Mouse (Mus musculus) embryo, embryonic 10 days (tissue): ENCODE data around the gene Mpi.

Experiments used
- DNase-seq: peaks from one replicate; pipeline ENCODE4 v3.0.0-alpha.2; 2015; ENCODE audit warnings: low spot score

The Mpi gene

GRCm38 (mm10) chr9:57561711-57562099 lies 9.1 kb upstream of the Mpi start:
- no peak for DNase-seq

- DNase-seq, result peak; percentile 97
Observed at GRCm38 (mm10) chr9:57560861-57561710, 8.5 kb upstream of the Mpi start, which contains the start of gene Scamp2. Scamp2 (plus strand) TSS chr9:57560943.

- no peak for DNase-seq
Observed at GRCm38 (mm10) chr9:57560263-57560662, 7.7 kb upstream of the Mpi start.

GRCm38 (mm10) chr9:57559568-57559967 lies 7.0 kb upstream of the Mpi start:
- no peak for DNase-seq

- no peak for DNase-seq
Observed at GRCm38 (mm10) chr9:57558625-57559024, 6.1 kb upstream of the Mpi start.

DNA sequence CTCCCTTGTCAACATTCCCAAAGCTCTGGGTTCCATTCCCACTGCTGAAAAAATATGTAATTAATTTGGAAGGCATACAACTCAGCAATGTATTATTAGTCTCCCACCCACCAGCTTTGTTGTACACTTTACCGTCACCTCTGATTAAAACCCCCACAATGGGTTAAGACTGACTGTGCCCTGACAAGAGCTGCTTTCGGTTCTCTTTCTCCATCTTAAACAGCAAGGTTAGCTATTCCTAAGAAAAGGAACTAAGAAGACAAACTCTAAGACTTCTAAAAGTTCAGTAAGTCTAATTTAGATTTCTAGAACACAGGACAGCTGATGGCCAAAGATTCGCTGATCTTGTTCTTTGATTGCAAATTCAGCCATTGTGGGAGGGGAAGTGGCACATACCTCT lies 4.7 kb upstream of the Mpi start:
- no peak for DNase-seq

DNA sequence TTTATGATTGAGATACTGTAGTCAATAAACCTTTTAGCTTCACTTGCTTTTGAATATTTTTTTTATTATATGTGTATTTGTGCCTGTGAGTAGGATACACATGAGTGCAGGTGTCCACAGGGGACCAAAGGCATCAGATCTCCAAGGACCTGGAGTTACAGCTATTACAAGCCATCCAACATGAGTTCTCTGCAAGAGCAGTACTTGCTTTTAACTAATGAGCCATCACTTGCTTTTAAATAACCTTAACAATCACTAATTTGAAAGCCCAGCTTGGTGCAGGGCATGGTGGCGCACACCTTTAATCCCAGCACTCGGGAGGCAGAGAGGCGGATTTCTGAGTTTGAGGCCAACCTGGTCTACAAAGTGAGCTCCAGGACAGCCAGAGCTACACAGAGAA lies 2.2 kb upstream of the Mpi start:
- no peak for DNase-seq

DNA sequence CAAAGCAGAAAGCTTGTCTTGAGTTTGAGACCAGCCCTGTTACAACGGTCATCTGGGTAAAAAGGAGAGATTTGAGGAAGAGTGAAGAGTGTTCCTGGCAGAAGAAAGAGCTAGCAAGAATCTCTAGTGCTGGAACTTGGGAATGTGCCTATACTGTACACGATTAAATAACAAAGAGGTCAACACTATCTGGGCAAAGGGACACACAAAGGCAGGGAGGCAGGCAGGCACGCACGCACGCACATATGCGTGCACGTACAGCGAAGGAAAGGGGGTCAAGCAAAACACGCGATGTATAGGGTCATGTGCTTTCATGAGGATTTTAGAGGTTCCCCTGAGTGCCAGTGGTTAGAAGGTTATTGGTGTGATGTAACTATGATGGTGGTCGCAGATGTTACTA lies 556 bp upstream of the Mpi start:
- DNase-seq, result no peak

GRCm38 (mm10) chr9:57550126-57550862 lies 2.3 kb downstream of the Mpi start:
- no peak for DNase-seq

DNA sequence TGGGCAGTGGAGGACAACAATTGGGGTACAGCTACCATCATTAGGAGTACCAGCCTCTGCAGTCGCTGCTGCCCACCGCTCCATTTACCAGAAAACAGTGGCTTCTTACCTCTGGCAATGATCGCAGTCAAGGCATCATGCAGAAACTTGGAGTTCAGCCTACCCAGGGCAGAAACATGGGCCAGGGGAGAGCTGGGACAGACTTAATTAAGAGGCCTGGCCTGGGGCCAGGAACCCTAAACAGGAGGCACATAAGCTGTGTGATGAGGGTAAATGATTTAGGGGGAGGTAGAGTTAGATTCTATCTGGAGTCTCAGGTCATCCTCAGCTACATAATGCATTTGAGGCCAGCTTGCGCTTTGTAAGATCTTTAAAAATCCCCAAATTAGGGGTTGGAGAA lies 3.4 kb downstream of the Mpi start:
- DNase-seq, result no peak

- DNase-seq, result no peak
Observed at GRCm38 (mm10) chr9:57547869-57548268, 4.7 kb downstream of the Mpi start.

DNA sequence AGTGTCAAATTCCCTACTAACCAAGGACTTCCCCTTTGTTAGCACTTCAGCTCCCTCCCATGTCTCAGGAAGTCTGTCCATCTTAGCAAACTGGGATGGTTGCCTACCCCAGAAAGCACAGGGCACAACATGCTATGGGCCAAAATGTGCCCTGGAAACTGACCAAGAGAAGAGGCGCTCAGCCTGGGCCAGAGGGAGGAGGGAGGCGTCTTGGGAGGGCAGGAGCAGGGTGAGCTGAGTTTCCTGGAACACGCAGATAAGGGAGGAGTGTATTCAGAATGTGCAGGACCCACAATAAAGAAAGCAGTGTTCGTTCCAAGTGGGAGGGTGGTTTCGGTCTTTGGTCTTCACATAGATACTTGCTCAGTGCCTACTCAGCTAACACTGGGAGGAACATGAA lies 5.3 kb downstream of the Mpi start:
- no peak for DNase-seq

DNA sequence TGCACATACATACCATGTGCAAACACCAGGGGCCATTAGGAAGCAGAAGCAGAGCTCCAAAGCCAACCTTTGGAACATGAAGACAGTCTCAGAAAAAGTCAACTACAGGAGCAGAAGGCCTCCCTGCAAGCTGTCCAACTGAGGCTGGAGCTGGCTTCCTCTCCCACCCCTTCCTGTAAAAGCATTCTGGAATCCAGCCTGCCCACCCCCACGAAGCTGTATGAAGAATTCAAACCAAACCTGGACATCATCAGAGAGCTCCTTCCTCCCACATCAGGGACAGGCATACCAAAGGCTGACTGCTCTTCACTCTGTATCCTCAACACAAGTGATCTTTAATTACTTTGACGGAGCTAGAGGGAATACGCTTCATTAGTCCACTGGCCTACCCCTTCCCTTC lies 8.6 kb downstream of the Mpi start:
- DNase-seq, result no peak

DNA sequence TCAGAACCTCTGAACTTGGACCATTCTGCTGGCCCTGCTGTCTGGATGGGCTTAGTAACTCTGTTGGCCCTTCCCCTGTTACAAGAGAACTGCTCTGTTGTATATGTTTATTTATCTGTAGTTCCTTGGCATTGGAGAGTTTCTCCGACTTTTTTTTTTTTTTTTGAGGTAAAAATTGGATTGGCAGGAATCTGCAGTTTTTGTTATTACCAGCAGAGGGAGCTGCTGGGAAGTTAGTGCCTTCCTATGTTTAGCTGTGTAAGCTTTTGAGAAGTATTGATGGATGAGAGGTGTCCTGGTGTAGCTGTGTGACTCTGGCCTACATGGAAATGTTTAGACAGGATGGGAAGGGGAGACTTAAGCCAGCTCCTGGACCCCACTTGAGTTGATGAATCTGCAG lies 11.3 kb downstream of the Mpi start:
- DNase-seq, result peak; percentile 75

- no peak for DNase-seq
Observed at GRCm38 (mm10) chr9:57539550-57539949, 13.0 kb downstream of the Mpi start.

DNA sequence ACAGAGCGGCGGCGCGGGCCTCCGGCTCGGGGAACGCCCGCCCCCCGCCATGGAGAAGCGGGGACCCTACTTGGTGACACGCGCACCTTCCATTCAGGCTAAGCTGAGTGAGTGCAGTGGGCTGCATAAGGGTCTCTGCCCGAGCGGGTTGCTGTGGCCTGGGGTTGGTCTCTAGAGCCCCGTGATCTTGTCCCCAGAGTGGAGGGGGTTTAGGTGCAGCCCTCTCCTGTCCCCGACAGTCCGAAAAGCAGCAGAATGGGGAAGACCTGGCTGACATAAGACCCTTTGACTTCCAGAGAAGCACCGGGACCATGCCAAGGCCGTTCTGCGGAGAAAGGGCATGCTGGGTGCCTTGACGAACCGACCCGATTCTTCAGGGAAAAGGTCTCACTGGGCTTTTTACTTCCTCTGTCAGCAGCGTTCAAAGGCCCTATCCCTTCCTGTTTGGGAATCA lies 14.8 kb downstream of the Mpi start:
- DNase-seq, result no peak

- DNase-seq, result peak; percentile 93
Observed at GRCm38 (mm10) chr9:57537044-57537727, 15.4 kb downstream of the Mpi start, which contains the start of gene Fam219b. Fam219b (plus strand) TSS chr9:57537528.

GRCm38 (mm10) chr9:57536362-57536761 lies 16.2 kb downstream of the Mpi start:
- DNase-seq, result no peak

DNA sequence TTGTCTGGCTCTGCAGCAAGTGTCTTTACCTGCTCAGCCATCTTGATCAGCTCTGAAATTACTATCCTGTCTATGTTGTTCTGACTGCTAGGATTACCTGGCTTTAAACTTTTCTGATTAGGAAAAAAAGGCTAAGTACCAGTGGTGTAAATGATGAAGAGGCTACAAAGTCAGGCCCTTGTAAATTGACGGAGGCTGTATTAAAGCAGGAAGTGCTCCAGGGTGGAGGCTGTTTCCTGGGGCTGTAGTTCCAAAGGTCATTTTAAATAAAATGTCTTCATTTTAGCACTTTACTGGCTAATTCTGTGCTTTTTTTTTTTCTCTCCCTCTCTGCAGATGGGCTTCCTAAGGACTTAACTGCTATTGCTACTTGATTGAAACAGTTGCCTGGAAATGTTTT lies 20.6 kb downstream of the Mpi start:
- DNase-seq, result no peak

DNA sequence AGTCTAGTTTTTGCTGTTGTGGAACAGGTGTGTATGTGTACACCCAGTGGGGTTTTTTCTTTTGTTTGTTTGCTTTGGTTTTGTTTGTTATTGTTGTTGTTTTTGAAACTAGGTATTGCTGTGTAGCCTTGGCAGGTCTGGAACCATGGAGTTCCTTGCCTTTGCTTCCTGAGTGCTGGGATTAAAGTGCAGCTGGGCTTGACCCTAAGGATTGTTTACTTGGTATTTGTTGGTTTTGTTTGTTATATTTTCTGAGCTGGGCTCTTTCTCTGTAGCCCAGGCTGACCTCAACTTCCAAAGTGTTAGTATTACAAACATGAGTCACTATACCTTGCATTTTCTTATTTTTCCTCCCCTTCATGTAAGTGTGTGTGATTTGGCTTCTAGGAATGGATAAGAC lies 26.1 kb downstream of the Mpi start:
- DNase-seq, result no peak

GRCm38 (mm10) chr9:57525516-57525915 lies 27.0 kb downstream of the Mpi start:
- DNase-seq, result no peak

- no peak for DNase-seq
Observed at GRCm38 (mm10) chr9:57524439-57524838, 28.1 kb downstream of the Mpi start.

DNA sequence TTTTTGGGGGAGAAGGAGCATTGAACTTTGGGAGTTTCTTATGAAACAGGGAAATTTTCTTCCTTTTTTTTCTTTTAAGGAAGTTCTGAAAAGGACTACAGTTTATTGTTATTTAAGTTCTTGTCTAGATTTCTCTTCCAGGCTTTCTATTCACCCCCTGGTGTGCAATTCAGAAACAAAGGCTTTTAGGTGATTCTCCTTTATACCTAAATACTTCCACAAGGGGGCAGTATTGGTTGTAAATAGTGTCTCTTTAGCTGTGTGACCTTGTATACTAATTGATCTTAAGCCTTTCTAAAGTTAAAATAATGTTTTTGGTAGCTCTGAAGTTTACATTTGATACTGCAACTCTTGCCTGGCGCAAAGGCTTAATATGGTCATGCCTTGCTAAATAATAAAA lies 28.8 kb downstream of the Mpi start:
- DNase-seq, result peak; percentile 75
